Mouse (Mus musculus) testis, adult 2 months (tissue): Measurements from ENCODE around the gene Bysl.

Source experiments
- CTCF ChIP-seq: fragments of 200-500 bp; IDR thresholded peaks from 2 replicates; pipeline ENCODE4 v1.5.1; 2012; ENCODE audit warnings: low read depth, mild to moderate bottlenecking, inconsistent platforms, low read length, moderate library complexity; ENCODE audit not compliant: control insufficient read depth, insufficient read depth, insufficient replicate concordance
- POLR2A ChIP-seq: fragments of 200-500 bp; IDR thresholded peaks from 2 replicates; pipeline ENCODE4 v1.6.1; 2012; ENCODE audit warnings: low read depth, mild to moderate bottlenecking, inconsistent platforms, low read length, moderate library complexity; ENCODE audit not compliant: control insufficient read depth

DNA sequence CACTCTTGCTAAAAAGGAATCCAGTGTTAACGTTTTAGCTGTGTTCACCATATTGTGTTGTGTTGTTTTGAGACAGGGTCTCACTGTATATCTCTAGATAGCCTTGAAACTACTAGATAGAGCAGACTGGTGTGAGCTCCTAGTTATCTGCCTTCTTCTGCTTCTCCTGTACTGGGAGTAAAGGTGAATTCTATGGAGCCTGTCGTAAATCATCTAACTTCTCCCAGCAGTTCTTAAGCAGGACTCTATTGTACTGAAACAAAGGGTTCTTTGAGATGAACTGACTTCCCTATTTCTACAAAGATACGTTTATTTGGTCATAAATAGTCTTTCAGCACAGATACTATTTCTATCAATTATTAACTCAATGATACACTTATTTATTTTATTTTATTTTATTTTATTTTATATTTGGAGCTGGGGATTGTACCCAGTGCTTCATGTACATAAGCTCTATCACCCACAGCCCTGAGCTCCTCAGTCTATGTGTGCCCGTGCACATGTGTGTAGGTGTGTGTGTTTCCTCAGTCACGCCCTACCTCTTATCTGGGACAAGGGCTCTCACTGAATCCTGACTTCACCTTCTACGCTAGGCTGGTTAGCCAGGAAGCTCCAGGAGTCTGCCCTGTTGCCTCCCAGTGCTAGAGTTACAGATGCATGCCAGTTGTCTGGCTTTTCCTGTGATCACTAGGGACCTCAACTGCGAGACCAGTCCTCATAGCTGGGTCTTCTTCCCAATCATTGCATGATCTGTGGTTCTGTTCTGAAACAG, 22.9 kb upstream of the Bysl start:
- TF ChIP-seq CTCF (no peak), POLR2A (no peak)
